Mouse (Mus musculus): ENCODE results near the gene Rps27. TPM values are rescaled to one million over a fixed set of nuclear protein-coding genes. Genes with fewer than 3 reads are reported as not detected.

The Rps27 gene
- total and polyA plus RNA-seq, 3 experiments, result 231 to 5,028 (median 2,953) TPM

GRCm38 (mm10) chr3:90248746-90249100 is 35.3 kb upstream of the Rps27 start:
- TF ChIP-seq TAL1 (conservative IDR thresholded peaks at IDR 0.05; ENCODE audit: low read depth, low read length), result no peak
- TF ChIP-seq POLR2AphosphoS5 (IDR thresholded peaks at IDR 0.05; ENCODE audit: insufficient replicate concordance, low read depth, low read length), result no peak
- TF ChIP-seq GATA1 (IDR thresholded peaks at IDR 0.05; ENCODE audit: borderline replicate concordance, low read length), result no peak
- TF ChIP-seq GATA2 (IDR thresholded peaks at IDR 0.05; ENCODE audit: borderline replicate concordance, low read depth, low read length), result no peak
- no peak for TF ChIP-seq CTCF (IDR thresholded peaks at IDR 0.05; ENCODE audit: low read depth, low read length)
- no peaks in the 10 kb centered on the region for H3K9me3 ChIP-seq (replicated peaks)
- peak overlapping the region; percentile 75 for H3K4me3 ChIP-seq (ENCODE audit: low read depth, low read length)
- DNase-seq (ENCODE audit: low spot score), result peak; percentile 37
- ATAC-seq (ENCODE audit: extremely low read depth, insufficient number of reproducible peaks, low FRiP score, poor library complexity, severe bottlenecking), result 0 out of 2 replicates have a peak, but pooled peaks have one; percentile 9
- peaks cover 30% of the 10 kb centered on the region for H3K36me3 ChIP-seq (replicated peaks)
- peaks cover 48% of the 10 kb centered on the region for H3K4me1 ChIP-seq (ENCODE audit: insufficient read depth, low read depth, low read length)
- H3K27me3 ChIP-seq (ENCODE audit: insufficient read depth, low read length), result no peaks in the 10 kb centered on the region

GRCm38 (mm10) chr3:90247960-90248745 is 34.7 kb upstream of the Rps27 start, which contains the start of gene Slc39a1:
Gene Slc39a1 (plus strand): TSS chr3:90248172.
- DNase-seq (ENCODE audit: low spot score) (peak; percentile 94), ATAC-seq (ENCODE audit: extremely low read depth, insufficient number of reproducible peaks, low FRiP score, poor library complexity, severe bottlenecking) (peak; percentile 94)
- Histone ChIP-seq H3K27me3 (ENCODE audit: insufficient read depth, low read length) (no peaks in the 10 kb centered on the region), H3K4me3 (ENCODE audit: low read depth, low read length) (peak within 1 kb of the TSS; percentile 75), H3K9me3 (replicated peaks) (no peaks in the 10 kb centered on the region), H3K36me3 (replicated peaks) (peaks cover 30% of the 10 kb centered on the region), H3K4me1 (ENCODE audit: insufficient read depth, low read depth, low read length) (peaks cover 45% of the 10 kb centered on the region)
- no peak for TF ChIP-seq GATA1 (IDR thresholded peaks at IDR 0.05; ENCODE audit: borderline replicate concordance, low read length)
- no peak for TF ChIP-seq GATA2 (IDR thresholded peaks at IDR 0.05; ENCODE audit: borderline replicate concordance, low read depth, low read length)
- TF ChIP-seq CTCF (IDR thresholded peaks at IDR 0.05; ENCODE audit: low read depth, low read length), result no peak
- TF ChIP-seq TAL1 (conservative IDR thresholded peaks at IDR 0.05; ENCODE audit: low read depth, low read length), result no peak

- Histone ChIP-seq H3K27me3 (ENCODE audit: insufficient read depth, low read length) (peaks cover 4% of the 10 kb centered on the region; the same call in 1 of the 2 replicates), H3K9me3 (replicated peaks) (no peaks in the 10 kb centered on the region), H3K4me3 (ENCODE audit: low read depth, low read length) (peak overlapping the region; percentile 75), H3K36me3 (replicated peaks) (peaks cover 30% of the 10 kb centered on the region), H3K4me1 (ENCODE audit: insufficient read depth, low read depth, low read length) (peaks cover 45% of the 10 kb centered on the region)
- ATAC-seq (ENCODE audit: extremely low read depth, insufficient number of reproducible peaks, low FRiP score, poor library complexity, severe bottlenecking) (no peak), DNase-seq (ENCODE audit: low spot score) (no peak)
- no peak for TF ChIP-seq TAL1 (conservative IDR thresholded peaks at IDR 0.05; ENCODE audit: low read depth, low read length)
- no peak for TF ChIP-seq GATA2 (IDR thresholded peaks at IDR 0.05; ENCODE audit: borderline replicate concordance, low read depth, low read length)
- no peak for TF ChIP-seq POLR2AphosphoS5 (IDR thresholded peaks at IDR 0.05; ENCODE audit: insufficient replicate concordance, low read depth, low read length)
- no peak for TF ChIP-seq GATA1 (IDR thresholded peaks at IDR 0.05; ENCODE audit: borderline replicate concordance, low read length)
- TF ChIP-seq CTCF (IDR thresholded peaks at IDR 0.05; ENCODE audit: low read depth, low read length), result no peak
Measured at GRCm38 (mm10) chr3:90247630-90247959, 34.1 kb upstream of the Rps27 start.

GRCm38 (mm10) chr3:90245406-90245805 is 32.0 kb upstream of the Rps27 start:
- Histone ChIP-seq H3K4me3 (ENCODE audit: low read depth, low read length) (no peak overlapping the region), H3K4me1 (ENCODE audit: insufficient read depth, low read depth, low read length) (peaks cover 50% of the 10 kb centered on the region), H3K27me3 (ENCODE audit: insufficient read depth, low read length) (peaks cover 19% of the 10 kb centered on the region), H3K36me3 (replicated peaks) (peaks cover 13% of the 10 kb centered on the region), H3K9me3 (replicated peaks) (no peaks in the 10 kb centered on the region)
- ATAC-seq (ENCODE audit: extremely low read depth, insufficient number of reproducible peaks, low FRiP score, poor library complexity, severe bottlenecking) (no peak), DNase-seq (ENCODE audit: low spot score) (no peak)
- TF ChIP-seq CTCF (IDR thresholded peaks at IDR 0.05; ENCODE audit: low read depth, low read length) (no peak), POLR2AphosphoS5 (IDR thresholded peaks at IDR 0.05; ENCODE audit: insufficient replicate concordance, low read depth, low read length) (no peak), GATA1 (IDR thresholded peaks at IDR 0.05; ENCODE audit: borderline replicate concordance, low read length) (no peak), TAL1 (conservative IDR thresholded peaks at IDR 0.05; ENCODE audit: low read depth, low read length) (no peak), GATA2 (IDR thresholded peaks at IDR 0.05; ENCODE audit: borderline replicate concordance, low read depth, low read length) (no peak)

- Histone ChIP-seq H3K4me1 (ENCODE audit: insufficient read depth, low read depth, low read length) (peaks cover 37% of the 10 kb centered on the region), H3K36me3 (replicated peaks) (no peaks in the 10 kb centered on the region), H3K27me3 (ENCODE audit: insufficient read depth, low read length) (peaks cover 22% of the 10 kb centered on the region), H3K9me3 (replicated peaks) (no peaks in the 10 kb centered on the region), H3K4me3 (ENCODE audit: low read depth, low read length) (no peak within 1 kb of the TSS)
- DNase-seq (ENCODE audit: low spot score), result no peak
- TF ChIP-seq TAL1 (conservative IDR thresholded peaks at IDR 0.05; ENCODE audit: low read depth, low read length) (no peak), GATA2 (IDR thresholded peaks at IDR 0.05; ENCODE audit: borderline replicate concordance, low read depth, low read length) (no peak), CTCF (IDR thresholded peaks at IDR 0.05; ENCODE audit: low read depth, low read length) (no peak), POLR2AphosphoS5 (IDR thresholded peaks at IDR 0.05; ENCODE audit: insufficient replicate concordance, low read depth, low read length) (no peak), GATA1 (IDR thresholded peaks at IDR 0.05; ENCODE audit: borderline replicate concordance, low read length) (no peak)
- ATAC-seq (ENCODE audit: extremely low read depth, insufficient number of reproducible peaks, low FRiP score, poor library complexity, severe bottlenecking), result no peak
Measured at GRCm38 (mm10) chr3:90242984-90243775, 29.7 kb upstream of the Rps27 start, which contains the start of gene Creb3l4. Gene Creb3l4 (minus strand): TSS chr3:90243512.

Data from G1E (cell line).